Mouse (Mus musculus) central nervous system, embryonic 14 days (tissue): ENCODE measurements around the gene Gpr135. TPM values are rescaled to one million over a fixed set of nuclear protein-coding genes. Genes with fewer than 3 reads are reported as not detected.

Experiments
- polyA plus RNA-seq: library from polyadenylated mRNA; depleted of rRNA; stranded (reverse); fragments of >200 nt; gene quantifications from 2 replicates; pipeline ENCODE4 v1.2.3, GENCODE M21; 2012; rRNA removed

The Gpr135 gene
- polyA plus RNA-seq = 7.4 TPM in 2 replicates

GRCm38 (mm10) chr12:72070327-72071269 is at the start of gene Gpr135:
Gpr135 (minus strand) TSS chr12:72071125.

GRCm38 (mm10) chr12:72085329-72086165 is 14.6 kb upstream of the Gpr135 start, which contains the start of the genes L3hypdh and Jkamp:
L3hypdh (minus strand) TSS chr12:72085439.
Jkamp (plus strand) TSS chr12:72085589.

Other genes with a start within 250 kb of the Gpr135 start
- 33.2 and 33.3 TPM in 2 replicates for gene Daam1, start 240.0 kb downstream of the Gpr135 start, polyA plus RNA-seq
- gene L3hypdh, start 14.3 kb upstream of the Gpr135 start, polyA plus RNA-seq = 16.0 and 19.2 TPM in 2 replicates
- 95.1 and 102 TPM in 2 replicates for gene Jkamp, start 14.5 kb upstream of the Gpr135 start, polyA plus RNA-seq
- gene Ccdc175, start 113.9 kb upstream of the Gpr135 start, polyA plus RNA-seq = 0.03 TPM in 1 of 2 replicates, not detected in the other